Mouse (Mus musculus): ENCODE results near the gene Gm17361. TPM values are rescaled to one million over a fixed set of nuclear protein-coding genes. Genes with fewer than 3 reads are reported as not detected.
"Not testable (repeated sequence)": the region's sequence is repeated elsewhere in the genome, so short reads cannot be mapped to it uniquely, and the experiment has no call there.

The Gm17361 gene
- not detected for polyA plus RNA-seq (2012; fragmentation: generic; extraction: Trizol)
- long read RNA-seq, experiment 1 = 0 reads
- long read RNA-seq, experiment 2 = 0 reads

DNA sequence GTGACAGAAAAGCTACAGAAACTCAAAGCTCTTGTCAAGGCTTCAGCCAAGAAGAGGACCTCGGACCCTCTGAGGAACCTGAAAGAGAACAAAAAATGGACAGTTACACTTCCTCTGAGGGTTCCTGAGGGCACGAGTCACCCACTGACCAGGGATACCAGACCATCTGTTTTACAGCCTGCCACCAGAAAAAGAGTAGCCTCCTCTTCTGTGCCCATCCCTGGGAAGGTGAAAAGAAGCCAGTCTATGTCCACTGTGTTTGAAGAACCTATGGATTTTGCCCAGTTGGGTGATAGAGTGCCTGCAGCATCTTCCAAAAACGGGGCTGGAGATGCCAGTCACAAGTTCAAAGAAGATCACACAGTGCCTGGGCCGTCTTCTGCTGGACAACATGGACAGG lies at the start of gene Gm17361:
TSS of gene Gm17361 (plus strand) at position 301 of the 400 bp plus-strand sequence.
- not testable (repeated sequence) for H3K79me3 ChIP-seq (ENCODE audit: low read depth); H3K36me3 ChIP-seq (ENCODE audit: control insufficient read depth, insufficient read depth); H3K27me3 ChIP-seq (ENCODE audit: control insufficient read depth, insufficient read depth, insufficient read length); H3K79me2 ChIP-seq (ENCODE audit: control insufficient read depth, insufficient read depth); H3K4me3 ChIP-seq (ENCODE audit: insufficient read depth, poor library complexity, severe bottlenecking); H3ac ChIP-seq (ENCODE audit: control insufficient read depth, insufficient read length, low read depth)

All from C2C12 (cell line).